Mouse (Mus musculus): ENCODE measurements around the gene Gm44965.

The Gm44965 gene

DNA sequence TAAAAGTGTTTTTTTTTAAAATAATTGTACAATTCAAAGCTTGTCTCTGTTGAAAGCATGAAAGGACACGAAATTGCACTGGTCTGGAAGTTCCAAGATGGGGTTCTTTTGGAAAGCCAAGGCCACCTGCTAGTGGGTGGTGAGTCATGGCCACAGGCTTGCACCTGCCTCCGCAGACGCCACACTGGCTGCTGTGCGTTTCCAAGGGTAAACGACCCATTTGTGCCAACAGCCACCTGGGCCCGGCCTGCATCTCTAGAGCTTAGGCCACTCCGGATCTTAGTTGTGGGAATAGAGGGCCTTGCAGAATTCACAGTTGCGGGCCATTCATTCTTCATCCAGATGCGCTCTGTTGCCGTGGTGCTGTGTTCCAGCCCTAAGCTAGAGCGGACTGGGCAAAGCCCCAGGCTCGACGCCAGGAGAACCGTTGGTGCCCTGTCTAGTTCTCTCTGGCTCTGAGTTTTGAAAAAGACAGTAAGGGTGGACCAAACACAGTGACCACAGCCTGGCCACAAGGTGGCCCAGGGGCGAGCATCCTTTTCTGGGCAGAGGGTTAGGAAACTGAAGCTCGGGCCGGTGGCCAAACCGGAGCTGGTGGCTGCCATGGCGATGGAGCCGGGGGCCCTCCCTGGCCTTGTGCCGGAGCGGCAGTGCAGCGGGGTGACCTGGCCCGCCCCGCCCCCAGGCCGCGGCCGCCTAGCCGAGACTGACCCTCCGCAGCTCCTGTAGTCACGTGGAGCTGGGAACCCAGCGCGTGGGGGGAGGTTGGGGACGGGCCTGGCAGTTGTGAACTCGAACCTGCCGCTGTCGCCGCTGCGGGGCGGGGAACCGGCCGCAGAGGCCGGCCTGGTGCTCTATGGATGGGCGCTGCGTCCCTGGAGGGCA lies at the start of gene Gm44965, which contains the start of gene Repin1:
TSS of gene Gm44965 (plus strand) at position 784 of the 885 bp plus-strand sequence.
TSS of gene Repin1 (plus strand) at position 726 of the 885 bp plus-strand sequence.
- DNase-seq (ENCODE audit: low spot score in 2 of 2) = peak; percentile 88 to 89

DNA sequence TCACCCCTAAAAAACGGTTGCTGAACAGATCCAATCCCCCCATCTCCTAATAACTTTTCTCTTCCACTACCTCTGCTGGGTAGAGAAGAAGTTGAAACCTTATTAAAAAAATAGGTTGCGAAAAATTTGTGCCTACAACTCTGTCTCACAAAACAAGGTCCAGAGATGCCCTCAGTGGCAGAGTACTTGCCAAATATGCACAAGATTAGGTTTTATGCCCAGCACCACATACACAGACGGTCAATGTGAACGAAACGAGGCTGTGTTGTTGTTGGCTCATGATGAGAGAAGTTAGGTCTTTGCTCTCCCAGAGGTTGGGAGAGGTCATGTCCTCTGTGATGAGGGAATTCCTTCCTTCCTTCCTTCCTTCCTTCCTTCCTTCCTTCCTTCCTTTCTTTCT lies 48.5 kb upstream of the Gm44965 start:
- no peak for DNase-seq (ENCODE audit: low spot score in 2 of 2)

DNA sequence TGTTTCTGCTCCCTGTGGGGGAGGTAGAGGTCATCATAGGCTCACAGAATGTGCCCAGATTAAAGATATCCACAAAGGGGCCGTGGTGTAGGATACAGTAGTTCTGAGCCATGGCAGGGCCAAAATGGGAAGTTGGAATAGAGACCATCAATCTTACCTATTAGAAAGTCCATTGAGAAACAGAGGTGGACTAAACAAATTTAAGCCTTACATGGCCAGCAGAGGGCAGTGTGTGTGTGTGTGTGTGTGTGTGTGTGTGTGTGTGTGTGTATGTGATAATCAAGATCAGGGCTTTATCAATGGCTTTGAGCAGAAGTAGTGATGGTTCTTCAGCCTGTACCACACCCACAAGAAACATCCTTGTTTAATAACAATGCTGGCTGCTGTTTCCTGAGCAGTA lies 47.5 kb upstream of the Gm44965 start:
- DNase-seq (ENCODE audit: low spot score in 2 of 2) = no peak

DNA sequence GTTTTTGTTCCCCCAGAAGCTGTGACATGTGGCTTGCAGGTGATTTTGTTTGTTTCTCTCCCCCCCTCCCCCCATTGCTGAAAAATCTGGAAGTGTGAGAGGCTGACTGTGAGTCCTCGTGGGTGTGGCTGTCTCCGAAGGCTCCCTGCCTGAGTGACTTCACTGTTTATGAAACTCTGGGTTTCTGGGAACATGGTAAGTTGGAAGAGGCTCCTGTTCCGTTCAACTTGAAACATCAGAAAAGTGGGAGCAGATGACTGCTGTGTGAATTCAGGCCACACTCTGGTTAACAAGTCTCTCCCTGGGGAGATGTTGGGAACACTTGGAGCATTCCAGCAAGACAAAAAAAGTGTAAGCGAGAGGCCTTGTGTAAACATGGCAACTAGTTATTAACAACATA lies 46.9 kb upstream of the Gm44965 start:
- DNase-seq (ENCODE audit: low spot score in 2 of 2) = no peak

DNA sequence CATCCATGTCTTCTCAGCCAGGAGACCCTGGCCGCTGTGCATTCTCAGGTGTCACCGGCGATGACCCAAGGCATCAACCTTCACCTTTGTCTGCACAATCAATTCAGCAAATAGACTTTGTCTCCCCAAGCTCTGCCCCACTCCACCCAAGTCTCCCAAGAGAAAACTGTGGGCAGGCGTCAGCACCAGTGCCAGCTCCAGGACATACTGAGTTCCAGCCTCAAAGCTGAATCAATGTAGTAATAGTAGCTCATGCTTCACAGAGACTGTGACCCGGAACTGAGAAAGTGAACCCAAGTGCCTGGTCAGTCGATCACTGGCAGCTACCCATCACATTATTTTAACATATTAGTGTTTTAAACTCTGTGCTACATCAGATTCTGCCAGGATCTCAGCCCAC lies 45.4 kb upstream of the Gm44965 start:
- DNase-seq (ENCODE audit: low spot score in 2 of 2) = no peak

DNA sequence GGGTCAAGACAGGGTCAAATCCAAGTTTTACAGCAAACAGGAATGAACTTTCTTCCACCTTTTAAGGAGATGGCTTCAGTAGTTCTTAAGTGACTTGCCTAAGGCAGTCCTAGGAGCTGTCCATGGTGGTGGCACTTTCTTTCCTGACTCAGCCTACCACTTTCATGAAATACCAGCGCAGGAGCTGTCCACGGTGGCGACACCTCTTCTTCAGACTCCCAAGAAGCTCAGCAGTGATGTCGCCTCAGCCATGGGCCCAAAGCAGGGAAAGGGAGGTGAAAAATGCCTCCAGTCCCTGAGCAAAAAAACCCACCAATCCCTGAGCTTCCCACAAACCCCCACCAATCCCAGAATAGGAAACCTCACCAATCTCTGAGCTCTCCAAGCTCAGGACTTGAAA lies 40.8 kb upstream of the Gm44965 start:
- DNase-seq (ENCODE audit: low spot score in 2 of 2) = no peak

DNA sequence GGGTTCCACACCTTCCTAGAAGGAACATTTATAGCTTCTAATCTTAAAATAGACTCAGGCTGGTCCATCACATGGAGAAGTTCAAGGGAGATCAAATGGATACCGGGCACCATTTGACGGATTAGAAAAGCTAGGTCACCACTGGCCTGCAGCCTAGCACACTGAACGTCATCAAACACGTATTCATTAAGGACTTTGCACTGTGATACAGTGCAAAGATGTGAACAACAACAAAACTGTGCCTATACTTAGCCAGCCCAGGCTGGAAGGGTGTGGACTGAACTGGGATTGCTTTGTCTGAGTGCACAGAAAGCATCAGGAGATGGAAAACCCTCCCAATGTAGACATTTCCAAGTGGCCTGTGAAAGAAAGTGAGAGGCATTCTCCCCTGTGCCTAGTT lies 39.9 kb upstream of the Gm44965 start:
- no peak for DNase-seq (ENCODE audit: low spot score in 2 of 2)

DNA sequence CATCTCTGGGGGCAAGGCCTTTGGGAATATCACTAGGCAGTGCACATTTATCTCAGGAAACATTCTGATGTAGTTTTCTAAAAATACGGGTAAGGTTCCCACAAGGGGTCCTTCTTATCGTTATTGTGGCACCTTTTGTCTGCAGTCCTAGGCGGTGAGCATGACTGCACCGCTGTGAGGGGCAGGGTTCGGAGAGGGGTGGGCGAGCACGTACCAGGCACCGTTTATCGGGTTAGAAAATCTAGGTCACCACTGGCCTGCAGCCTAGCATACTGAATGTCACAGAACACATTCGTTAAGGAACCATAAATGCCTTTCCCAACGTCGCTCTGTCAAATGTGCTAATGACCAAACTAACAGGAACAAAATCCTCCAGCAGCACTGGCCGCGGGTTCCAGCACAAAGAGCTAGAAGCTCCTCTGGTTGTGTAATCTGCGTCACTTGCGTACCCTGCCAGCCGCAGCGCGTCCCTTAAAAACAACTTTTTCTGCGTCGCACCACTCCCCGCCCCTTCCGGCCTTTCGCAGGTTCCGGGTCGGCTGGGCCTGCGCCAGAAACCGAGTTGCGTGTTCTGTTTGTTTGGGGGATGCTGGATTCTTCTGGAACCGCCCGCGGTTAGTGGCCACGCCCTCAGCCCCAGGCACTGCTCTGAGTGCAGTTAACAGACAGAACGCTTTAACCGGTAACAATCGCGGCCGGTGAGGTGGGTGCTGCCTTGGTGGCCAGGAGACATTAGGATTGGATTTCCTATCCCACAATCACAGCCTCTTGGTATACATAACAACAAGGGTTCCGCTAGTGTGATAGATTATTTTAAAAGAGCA lies 39.2 kb upstream of the Gm44965 start, which contains the start of gene Lrrc61:
TSS of gene Lrrc61 (plus strand) at position 517 of the 824 bp plus-strand sequence.
- peak; percentile 94 to 97 for DNase-seq (ENCODE audit: low spot score in 2 of 2)

DNA sequence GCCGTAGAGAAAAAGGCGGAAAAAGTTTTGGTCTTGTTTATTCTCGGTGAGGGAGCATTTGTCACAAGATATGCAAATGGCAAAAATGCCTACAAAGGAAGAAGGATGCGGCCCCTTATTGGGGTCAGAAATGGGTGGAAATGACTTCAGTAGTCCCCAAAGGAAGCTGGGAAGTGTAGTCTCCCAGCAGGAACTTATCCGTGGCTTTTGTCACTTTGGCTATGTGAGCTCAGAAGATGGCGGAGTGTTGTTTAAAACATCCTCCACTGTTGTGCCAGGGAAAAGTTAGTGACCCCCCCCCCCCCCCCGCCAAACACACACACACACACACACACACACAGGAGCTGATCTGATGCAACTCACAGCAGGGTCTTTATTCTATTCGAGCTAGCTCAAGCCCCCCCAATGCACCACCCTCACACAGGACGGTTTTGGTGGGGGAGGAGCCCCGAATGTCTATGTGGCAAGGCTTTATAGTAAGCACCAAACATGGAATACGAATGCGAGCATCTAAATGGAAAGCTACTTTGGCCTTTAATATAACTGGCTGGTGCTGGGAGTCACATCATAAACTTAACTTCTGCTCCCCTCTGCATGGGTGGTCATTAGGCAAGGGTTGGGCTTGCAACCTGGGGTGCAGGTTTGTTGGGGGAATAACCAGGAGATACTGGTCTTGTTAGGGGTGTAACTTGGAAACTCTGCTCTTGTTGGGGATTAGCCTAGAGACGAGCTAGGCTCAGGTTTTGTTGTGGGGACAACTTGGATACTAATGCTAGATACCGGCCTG lies 38.4 kb upstream of the Gm44965 start:
- no peak for DNase-seq (ENCODE audit: low spot score in 2 of 2)

DNA sequence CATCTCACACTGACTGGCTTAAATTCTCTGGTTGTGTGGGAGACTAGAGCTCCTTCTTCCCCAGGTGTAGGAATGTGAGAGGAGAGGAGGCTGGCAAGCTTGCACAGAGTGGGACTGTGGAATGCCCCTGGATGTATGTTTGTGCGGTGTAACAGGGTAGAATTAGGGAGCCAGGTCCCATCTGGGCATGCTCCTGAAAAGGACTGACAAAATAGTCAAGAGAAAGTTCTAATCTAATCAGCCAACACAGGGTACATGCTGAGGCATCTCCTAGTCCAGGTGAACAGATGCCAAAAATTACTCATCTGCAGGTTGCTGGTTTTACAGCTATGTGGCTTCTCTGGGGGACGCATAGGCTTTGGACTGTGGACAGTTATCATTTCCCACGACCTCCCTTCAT lies 37.8 kb upstream of the Gm44965 start:
- no peak for DNase-seq (ENCODE audit: low spot score in 2 of 2)

DNA sequence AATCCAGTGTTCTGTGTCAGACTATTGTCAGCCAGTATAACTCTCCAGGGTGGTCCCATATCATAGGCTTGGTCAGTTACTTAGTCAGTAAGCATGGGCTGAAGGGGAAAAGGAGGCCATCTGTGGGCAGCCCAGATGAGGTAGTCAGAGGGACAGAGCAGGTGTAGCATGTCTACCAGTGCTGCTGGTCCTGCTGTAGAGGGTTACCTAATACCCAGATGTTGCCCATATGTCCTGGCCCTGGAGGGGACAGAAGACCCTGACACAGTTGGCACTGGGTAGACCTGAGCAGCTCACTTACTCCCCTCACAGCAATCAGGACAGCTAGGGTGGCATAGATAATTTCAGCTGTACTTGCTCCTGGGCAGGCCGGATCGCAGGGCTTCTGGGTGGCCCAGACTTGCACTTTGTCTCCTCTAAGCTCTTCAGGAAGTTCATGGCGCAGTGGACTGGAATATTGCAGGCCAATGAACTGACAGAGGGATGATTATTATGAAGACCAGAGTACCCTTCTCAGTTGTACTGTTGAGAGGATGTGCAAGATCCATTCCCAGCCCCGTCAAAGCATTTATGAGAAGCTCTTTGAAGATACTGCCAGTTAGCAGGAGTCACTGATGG lies 27.9 kb upstream of the Gm44965 start:
- no peak for DNase-seq (ENCODE audit: low spot score in 2 of 2)

DNA sequence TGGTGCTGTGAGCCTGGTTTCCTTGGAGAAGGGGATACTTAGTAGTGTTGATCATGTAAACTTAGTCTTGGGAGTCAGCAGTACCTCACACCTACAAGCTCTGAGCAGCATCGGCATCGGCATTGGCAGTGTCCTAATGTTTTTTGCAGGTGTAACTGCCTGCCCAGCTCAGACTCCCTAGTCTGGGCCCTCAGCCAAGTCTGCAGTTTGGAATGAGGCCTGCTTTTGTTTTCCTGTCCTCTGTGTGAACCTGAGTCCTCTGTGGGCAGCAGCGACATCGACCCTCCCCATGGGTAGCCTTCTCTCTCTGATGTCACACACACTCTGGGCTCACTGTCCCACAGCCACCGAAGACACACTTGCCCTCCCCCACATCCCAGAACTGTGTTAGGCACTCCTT lies 27.4 kb upstream of the Gm44965 start:
- no peak for DNase-seq (ENCODE audit: low spot score in 2 of 2)

DNA sequence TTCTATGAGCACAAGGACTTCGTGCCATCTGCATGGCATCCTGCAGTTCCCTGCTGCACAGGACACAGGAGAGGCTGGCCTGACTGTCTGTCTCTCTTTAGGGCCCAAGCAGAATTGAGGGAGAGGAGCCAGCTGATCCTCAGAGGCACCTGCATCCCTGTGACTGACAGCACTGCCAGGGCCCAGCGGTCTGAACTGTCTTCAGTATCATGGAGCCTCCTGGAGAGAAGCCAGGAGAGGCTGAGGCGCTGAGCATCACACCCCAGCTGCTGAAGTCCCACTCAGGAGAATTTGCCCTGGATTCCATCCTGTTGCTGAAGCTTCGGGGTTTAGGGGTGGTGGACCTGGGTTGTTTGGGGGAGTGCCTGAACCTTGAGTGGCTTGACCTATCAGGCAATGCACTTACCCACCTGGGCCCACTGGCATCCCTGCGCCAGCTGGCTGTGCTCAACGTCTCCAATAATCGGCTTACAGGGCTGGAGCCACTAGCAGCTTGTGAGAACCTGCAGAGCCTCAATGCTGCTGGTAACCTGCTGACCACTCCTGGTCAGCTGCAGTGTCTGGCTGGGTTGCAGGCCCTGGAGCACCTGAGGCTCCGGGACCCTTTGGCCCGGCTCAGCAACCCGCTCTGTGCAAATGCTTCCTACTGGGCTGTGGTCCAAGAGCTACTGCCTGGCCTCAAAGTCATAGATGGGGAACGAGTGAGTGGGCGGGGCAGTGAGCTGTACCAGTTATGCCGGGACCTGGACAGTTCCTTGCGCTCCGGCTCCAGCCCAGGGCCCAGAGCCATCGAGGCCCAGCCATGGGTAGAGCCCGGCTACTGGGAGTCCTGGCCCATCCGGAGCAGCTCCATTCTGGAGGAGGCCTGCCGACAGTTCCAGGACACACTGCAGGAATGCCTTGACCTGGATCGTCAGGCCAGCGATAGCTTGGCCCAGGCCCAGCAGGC lies 25.4 kb upstream of the Gm44965 start:
- no peak for DNase-seq (ENCODE audit: low spot score in 2 of 2)

DNA sequence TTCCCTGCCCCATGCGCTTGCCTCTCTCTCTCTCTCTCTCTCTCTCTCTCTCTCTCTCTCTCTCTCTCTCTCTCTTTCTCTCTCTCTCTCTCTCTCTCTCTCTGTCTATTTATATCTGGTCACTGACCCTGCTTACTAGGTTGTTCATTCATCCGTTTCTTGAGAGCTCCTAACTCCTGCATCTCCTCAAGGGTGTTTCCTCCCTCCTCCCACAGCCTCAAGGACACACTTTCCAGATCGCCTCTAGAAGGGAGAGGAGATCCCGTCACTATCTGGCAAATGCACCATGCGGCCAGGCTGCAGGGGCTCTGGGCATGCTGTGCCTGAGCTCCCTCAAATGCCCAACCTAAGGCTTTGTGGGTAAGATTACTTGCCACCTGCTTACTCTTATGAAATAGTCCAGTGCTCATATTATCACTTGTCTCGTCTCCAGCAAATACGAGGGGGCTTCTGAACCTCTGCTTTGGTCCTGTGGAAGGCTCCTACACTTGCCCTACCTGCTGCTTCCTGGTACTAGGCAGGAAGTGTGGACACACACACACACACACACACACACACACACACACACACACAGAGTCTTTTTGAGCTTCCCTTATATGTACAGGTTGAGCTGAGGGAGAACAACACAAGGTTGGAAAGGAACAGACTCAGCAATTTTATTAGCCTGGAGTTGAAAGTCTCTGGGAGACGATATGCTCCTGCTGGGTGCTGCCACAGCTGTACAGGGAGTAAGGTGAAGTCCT lies 24.5 kb upstream of the Gm44965 start:
- DNase-seq (ENCODE audit: low spot score in 2 of 2) = no peak

DNA sequence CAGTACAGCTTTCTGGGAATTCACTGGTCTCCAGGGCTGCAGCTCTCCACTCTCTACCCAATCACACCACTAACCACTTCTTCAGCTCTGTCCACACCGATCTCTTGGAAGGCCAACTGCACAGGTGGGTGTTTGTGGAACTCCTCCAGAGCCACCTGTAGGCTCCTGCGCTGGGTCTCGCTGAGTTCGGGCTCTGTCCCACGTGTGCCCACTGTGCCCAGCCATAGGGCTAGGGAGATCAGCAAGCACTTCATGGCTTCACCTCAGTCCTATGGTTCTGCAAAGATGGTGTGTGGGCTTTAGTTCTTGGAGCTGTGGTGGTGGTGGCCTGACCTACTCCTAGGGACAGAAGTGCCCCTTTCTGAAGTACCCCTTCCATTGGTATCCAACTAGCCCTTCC lies 21.7 kb upstream of the Gm44965 start:
- DNase-seq (ENCODE audit: low spot score in 2 of 2) = no peak

DNA sequence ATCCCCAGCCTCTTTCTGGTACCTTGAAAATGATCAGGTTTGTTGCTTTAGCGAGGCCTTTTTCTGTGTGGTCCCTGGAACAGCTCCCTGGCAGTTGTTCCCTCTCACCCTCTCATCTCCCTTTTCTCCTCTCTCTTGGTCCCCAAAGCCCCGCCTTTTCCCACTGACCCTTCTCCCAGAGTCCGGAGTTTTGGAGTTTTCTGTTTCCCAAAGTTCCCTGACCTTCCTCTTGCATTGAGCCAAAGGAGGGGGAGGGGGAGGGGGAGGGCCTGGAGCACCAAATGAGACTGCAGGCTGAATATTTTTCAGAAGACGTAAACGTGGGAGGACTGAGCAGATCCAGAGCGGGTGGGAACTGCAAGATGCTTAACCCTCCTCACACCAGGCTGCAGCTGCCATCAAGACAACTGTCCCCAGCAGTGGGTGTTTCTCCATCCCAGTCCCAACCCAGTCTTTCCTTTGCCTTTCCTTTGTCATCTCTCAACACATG lies 21.1 kb upstream of the Gm44965 start, which contains the start of gene Rarres2:
TSS of gene Rarres2 (minus strand) at position 218 of the 490 bp plus-strand sequence.
- DNase-seq (ENCODE audit: low spot score in 2 of 2) = no peak

DNA sequence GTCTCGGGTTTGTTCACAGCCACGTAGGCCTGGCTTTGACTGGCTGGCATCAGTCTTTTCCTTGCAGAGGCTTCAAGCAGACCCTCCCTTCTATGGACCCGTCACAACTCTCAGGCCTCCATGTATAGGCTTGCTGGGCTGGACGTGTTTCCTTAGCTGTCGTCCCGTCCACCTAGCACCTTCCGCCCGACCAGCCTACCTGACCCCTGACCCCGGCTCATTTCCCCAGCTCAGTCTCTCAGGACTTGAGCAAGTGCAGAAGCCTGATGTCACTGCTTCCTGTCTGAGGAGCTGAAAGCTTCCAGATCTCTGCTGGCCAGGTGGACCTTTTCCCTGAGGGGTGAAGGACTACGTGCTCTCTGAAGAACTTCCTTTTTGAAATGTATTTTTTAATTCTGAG lies 20.5 kb upstream of the Gm44965 start:
- no peak for DNase-seq (ENCODE audit: low spot score in 2 of 2)

DNA sequence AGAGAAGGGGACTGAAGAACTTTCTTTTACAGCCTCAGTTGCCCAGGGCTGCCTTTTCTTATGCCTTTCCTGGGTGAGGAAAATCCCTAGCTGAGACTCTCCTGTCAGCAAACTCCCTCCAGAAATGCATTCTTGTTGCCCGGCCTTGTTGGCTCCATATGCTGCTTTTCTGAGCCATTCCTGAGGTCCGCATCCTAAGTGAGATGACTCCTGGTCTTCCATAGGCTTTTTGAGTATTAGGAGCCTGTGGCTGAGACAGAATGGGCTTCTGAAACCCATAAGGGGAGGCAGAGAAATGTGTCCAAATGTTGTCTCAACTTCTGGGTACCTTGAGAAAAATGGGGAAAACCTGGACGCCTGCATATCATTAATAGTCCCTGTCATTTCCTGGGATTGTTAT lies 19.8 kb upstream of the Gm44965 start:
- DNase-seq (ENCODE audit: low spot score in 2 of 2) = no peak

DNA sequence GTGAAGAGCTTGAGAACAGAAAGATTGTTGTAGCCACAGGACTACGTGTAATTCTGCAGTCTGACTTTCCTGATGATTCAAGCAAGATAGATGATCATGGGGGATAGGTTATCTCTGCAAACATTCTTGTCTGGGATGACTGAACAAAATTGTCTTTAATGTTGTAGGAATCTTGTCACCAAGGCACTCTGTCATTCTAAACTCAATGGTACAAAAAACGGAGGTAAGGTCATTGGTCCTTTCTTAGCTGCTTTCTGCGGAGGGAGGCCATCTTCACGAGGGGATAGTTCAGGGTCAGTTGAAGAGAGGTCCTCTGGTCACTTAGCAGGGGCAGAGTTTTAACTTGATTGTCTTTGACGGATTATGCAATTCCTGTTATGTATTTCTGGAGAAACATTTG lies 15.0 kb upstream of the Gm44965 start:
- no peak for DNase-seq (ENCODE audit: low spot score in 2 of 2)

All from frontal cortex, postnatal 25 days (tissue).